Mouse (Mus musculus) erythroblast, embryonic 14.5 days (primary cell): ENCODE results near the gene Gm47959. TPM values are rescaled to one million over a fixed set of nuclear protein-coding genes. Genes with fewer than 3 reads are reported as not detected.

ENCODE experiments used
- H3K27me3 ChIP-seq: 2 replicates; pipeline ENCODE4 v1.6.1; 2012; ENCODE audit warnings: inconsistent platforms; ENCODE audit not compliant: control insufficient read depth
- H3K36me3 ChIP-seq: 2 replicates; pipeline ENCODE4 v1.6.1; 2012; ENCODE audit warnings: mild to moderate bottlenecking, inconsistent platforms; ENCODE audit not compliant: control insufficient read depth
- H3K4me1 ChIP-seq: 2 replicates; pipeline ENCODE4 v1.6.1; 2012; ENCODE audit warnings: inconsistent platforms; ENCODE audit not compliant: control insufficient read depth
- H3K4me3 ChIP-seq: replicated peaks from 2 replicates; pipeline ENCODE3; 2012; ENCODE audit warnings: moderate library complexity, mild to moderate bottlenecking, inconsistent platforms
- H3K9me3 ChIP-seq: 2 replicates; pipeline ENCODE4 v1.6.1; 2012; ENCODE audit warnings: low read length, inconsistent platforms, mixed read lengths; ENCODE audit not compliant: control insufficient read depth
- GATA1 ChIP-seq: IDR thresholded peaks from 2 replicates; pipeline ENCODE4 v1.6.1; 2012; ENCODE audit warnings: low read length, inconsistent platforms, mixed read lengths
- TAL1 ChIP-seq: IDR thresholded peaks from 3 replicates; pipeline ENCODE4 v1.6.1; 2012; ENCODE audit warnings: low read length, inconsistent platforms, mixed read lengths
- polyA plus RNA-seq: library from polyadenylated mRNA; stranded (reverse); fragments of >175 nt; gene quantifications from 2 replicates; pipeline ENCODE4 v1.2.3, GENCODE M21; 2012

The Gm47959 gene
- polyA plus RNA-seq, 1 experiment = not detected

- Histone ChIP-seq H3K9me3 (no peaks in the 10 kb centered on the region), H3K27me3 (no peaks in the 10 kb centered on the region), H3K36me3 (no peaks in the 10 kb centered on the region), H3K4me1 (no peaks in the 10 kb centered on the region), H3K4me3 (no peak overlapping the region)
- TF ChIP-seq TAL1 = no peak
- no peak for TF ChIP-seq GATA1
Observed at GRCm38 (mm10) chr1:83015329-83015879, 15.1 kb downstream of the Gm47959 start.

- no peaks in the 10 kb centered on the region for H3K27me3 ChIP-seq
- no peaks in the 10 kb centered on the region for H3K4me1 ChIP-seq
- H3K9me3 ChIP-seq = no peaks in the 10 kb centered on the region
- no peaks in the 10 kb centered on the region for H3K36me3 ChIP-seq
- H3K4me3 ChIP-seq = no peak overlapping the region
- TF ChIP-seq GATA1 = no peak
- no peak for TF ChIP-seq TAL1
Observed at GRCm38 (mm10) chr1:83016556-83016955, 16.2 kb downstream of the Gm47959 start.

GRCm38 (mm10) chr1:83031950-83032349 is 31.6 kb downstream of the Gm47959 start:
- H3K27me3 ChIP-seq = no peaks in the 10 kb centered on the region
- TF ChIP-seq GATA1 (no peak), TAL1 (no peak)
- H3K4me1 ChIP-seq = no peaks in the 10 kb centered on the region
- H3K9me3 ChIP-seq = no peaks in the 10 kb centered on the region
- H3K4me3 ChIP-seq = no peak overlapping the region
- no peaks in the 10 kb centered on the region for H3K36me3 ChIP-seq

- TF ChIP-seq TAL1 (no peak), GATA1 (no peak)
- H3K4me1 ChIP-seq = no peaks in the 10 kb centered on the region
- H3K4me3 ChIP-seq = no peak overlapping the region
Observed at GRCm38 (mm10) chr1:83032508-83032907, 32.2 kb downstream of the Gm47959 start.

GRCm38 (mm10) chr1:83034509-83034908 is 34.2 kb downstream of the Gm47959 start:
- H3K4me1 ChIP-seq = no peaks in the 10 kb centered on the region; the same call in 1 of the 2 replicates
- H3K36me3 ChIP-seq = no peaks in the 10 kb centered on the region
- H3K9me3 ChIP-seq = no peaks in the 10 kb centered on the region
- no peak overlapping the region for H3K4me3 ChIP-seq
- TF ChIP-seq TAL1 (no peak), GATA1 (no peak)
- H3K27me3 ChIP-seq = peaks cover 10% of the 10 kb centered on the region

More at GRCm38 (mm10) chr1:83032508-83032907, 32.2 kb downstream of the Gm47959 start:
- Histone ChIP-seq H3K9me3 (no peaks in the 10 kb centered on the region), H3K36me3 (no peaks in the 10 kb centered on the region), H3K27me3 (no peaks in the 10 kb centered on the region)

- Histone ChIP-seq H3K4me3 (no peak overlapping the region), H3K4me1 (no peaks in the 10 kb centered on the region; the same call in 1 of the 2 replicates), H3K36me3 (no peaks in the 10 kb centered on the region), H3K27me3 (peaks cover 10% of the 10 kb centered on the region), H3K9me3 (no peaks in the 10 kb centered on the region)
- TF ChIP-seq TAL1 (no peak; the same call in 2 of the 3 replicates), GATA1 (no peak)
Observed at GRCm38 (mm10) chr1:83036892-83037667, 36.7 kb downstream of the Gm47959 start.

- Histone ChIP-seq H3K4me3 (peak within 1 kb of the TSS; percentile 41), H3K27me3 (peaks cover 10% of the 10 kb centered on the region), H3K4me1 (no peaks in the 10 kb centered on the region; the same call in 1 of the 2 replicates), H3K36me3 (no peaks in the 10 kb centered on the region), H3K9me3 (no peaks in the 10 kb centered on the region)
- no peak for TF ChIP-seq GATA1
- TF ChIP-seq TAL1 = no peak
Observed at GRCm38 (mm10) chr1:83038109-83038672, 37.8 kb downstream of the Gm47959 start, which contains the start of gene Slc19a3. Gene Slc19a3, minus strand, starts transcription at chr1:83038448.

GRCm38 (mm10) chr1:83039080-83039479 is 38.7 kb downstream of the Gm47959 start:
- TF ChIP-seq GATA1 (no peak), TAL1 (no peak)
- Histone ChIP-seq H3K36me3 (no peaks in the 10 kb centered on the region), H3K27me3 (peaks cover 10% of the 10 kb centered on the region), H3K4me3 (no peak overlapping the region), H3K9me3 (no peaks in the 10 kb centered on the region), H3K4me1 (no peaks in the 10 kb centered on the region; the same call in 1 of the 2 replicates)

GRCm38 (mm10) chr1:83042380-83042779 is 42.0 kb downstream of the Gm47959 start, which contains the start of gene Krtap28-10:
Gene Krtap28-10, minus strand, starts transcription at chr1:83042480.
- peaks cover 10% of the 10 kb centered on the region for H3K27me3 ChIP-seq
- H3K4me3 ChIP-seq = no peak within 1 kb of the TSS
- no peaks in the 10 kb centered on the region for H3K9me3 ChIP-seq
- H3K4me1 ChIP-seq = no peaks in the 10 kb centered on the region; the same call in 1 of the 2 replicates
- no peak for TF ChIP-seq GATA1
- no peak for TF ChIP-seq TAL1
- no peaks in the 10 kb centered on the region for H3K36me3 ChIP-seq
